Mouse (Mus musculus) ovary, postnatal 14 days (tissue): Measurements from ENCODE around the gene Sp2.

Source experiments
- DNase-seq: peaks from one replicate; pipeline ENCODE4 v3.0.0; 2022; ENCODE audit warnings: low spot score

The Sp2 gene

DNA sequence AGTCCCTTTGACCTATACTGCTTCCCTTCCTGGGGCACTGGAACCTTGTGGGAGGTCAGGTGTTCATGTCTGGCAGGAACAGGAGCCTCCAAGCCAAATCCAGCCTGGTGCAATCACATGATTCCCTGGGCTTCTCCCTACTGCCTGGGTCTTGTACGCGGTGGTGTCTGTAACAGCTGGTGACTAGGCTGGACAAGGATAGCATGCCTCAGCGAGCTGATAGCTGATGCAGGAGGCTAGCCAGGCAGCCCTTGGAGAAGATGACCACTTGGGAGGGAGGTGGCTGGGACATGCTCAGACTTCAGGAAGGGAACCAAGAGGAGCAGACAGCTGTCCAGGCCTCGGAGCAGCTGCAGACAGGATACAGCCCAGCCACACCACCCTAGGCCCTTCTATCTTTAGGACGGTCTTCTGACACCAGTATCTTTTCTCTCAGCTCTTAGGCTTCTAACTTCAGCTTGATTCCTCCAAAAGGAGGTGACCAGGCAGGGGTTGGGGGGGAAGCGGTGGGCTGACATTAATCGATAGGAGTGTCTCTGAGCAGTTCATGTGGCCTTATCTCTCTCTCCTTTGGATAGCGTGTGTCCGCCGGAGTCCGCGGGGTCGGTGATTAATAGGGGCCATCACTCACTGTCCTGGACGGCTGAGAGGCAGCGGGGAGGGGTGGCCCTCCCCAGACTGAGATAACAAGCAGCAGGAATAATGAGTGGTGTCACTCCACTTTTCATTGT is 76.2 kb downstream of the Sp2 start:
- DNase-seq: no peak
